Mouse (Mus musculus) embryonic facial prominence, embryonic 10.5 days (tissue): ENCODE data around the gene Frmd4a. TPM values are rescaled to one million over a fixed set of nuclear protein-coding genes. Genes with fewer than 3 reads are reported as not detected.
A peak's percentile ranks its signal among the peaks of the same experiment; 100 is the strongest.
"Not testable (repeated sequence)": the region's sequence is repeated elsewhere in the genome, so short reads cannot be mapped to it uniquely, and the experiment has no call there.

ENCODE experiments used
- DNase-seq: peaks from one replicate; pipeline ENCODE4 v3.0.0-alpha.2; 2017; ENCODE audit warnings: low spot score
- H3K27ac ChIP-seq: fragments of 300-500 bp; sonication (generic); replicated peaks from 2 replicates; pipeline ENCODE4 v1.5.1; 2016; ENCODE audit warnings: mild to moderate bottlenecking
- H3K27me3 ChIP-seq: fragments of 300-500 bp; sonication (generic); replicated peaks from 2 replicates; pipeline ENCODE4 v1.6.1; 2016; ENCODE audit warnings: low read depth, mild to moderate bottlenecking; ENCODE audit not compliant: poor library complexity, severe bottlenecking
- H3K36me3 ChIP-seq: fragments of 300-500 bp; sonication (generic); replicated peaks from 2 replicates; pipeline ENCODE4 v1.6.1; 2016; ENCODE audit warnings: mild to moderate bottlenecking, moderate library complexity
- H3K4me1 ChIP-seq: fragments of 300-500 bp; sonication (generic); 2 replicates; pipeline ENCODE4 v1.6.1; 2016
- H3K4me3 ChIP-seq: fragments of 300-500 bp; sonication (generic); 2 replicates; pipeline ENCODE4 v1.5.1; 2016; ENCODE audit warnings: mild to moderate bottlenecking, moderate library complexity
- H3K9me3 ChIP-seq: fragments of 300-500 bp; sonication (generic); 2 replicates; pipeline ENCODE4 v1.6.1; 2016; ENCODE audit warnings: mild to moderate bottlenecking
- WGBS: fragments of 180-500 bp; shearing (Covaris S2); methylation state at CpG from one replicate; pipeline ENCODE4 v1.1.7; 2016; 5-methylcytosine and 5-hydroxymethylcytosine counted together
- polyA plus RNA-seq: library from polyadenylated mRNA; unstranded; fragments of >200 nt; fragmentation: Nextera tagmentation; extraction: Ambion mirVana; gene quantifications from 2 replicates; pipeline ENCODE4 v1.2.1, GENCODE M21; 2016

Frmd4a gene
- polyA plus RNA-seq, 1 experiment from 2014 or later: 48.8 TPM

GRCm38 (mm10) chr2:4616995-4617394 is 599.5 kb downstream of the Frmd4a start:
- Histone ChIP-seq H3K4me1 (peaks cover 19% of the 10 kb centered on the region), H3K9me3 (no peaks in the 10 kb centered on the region), H3K4me3 (no peak overlapping the region), H3K27me3 (no peaks in the 10 kb centered on the region), H3K36me3 (peaks cover 29% of the 10 kb centered on the region), H3K27ac (no peak overlapping the region)
- WGBS: 93% methylated on average over 4 of the region's 4 CpGs
- no peak for DNase-seq

GRCm38 (mm10) chr2:4619126-4619525 is 601.6 kb downstream of the Frmd4a start:
- not testable (repeated sequence) for H3K4me3 ChIP-seq, H3K27me3 ChIP-seq, H3K9me3 ChIP-seq, H3K27ac ChIP-seq, DNase-seq
- Histone ChIP-seq H3K4me1 (peaks cover 19% of the 10 kb centered on the region), H3K36me3 (peaks cover 29% of the 10 kb centered on the region)

DNA sequence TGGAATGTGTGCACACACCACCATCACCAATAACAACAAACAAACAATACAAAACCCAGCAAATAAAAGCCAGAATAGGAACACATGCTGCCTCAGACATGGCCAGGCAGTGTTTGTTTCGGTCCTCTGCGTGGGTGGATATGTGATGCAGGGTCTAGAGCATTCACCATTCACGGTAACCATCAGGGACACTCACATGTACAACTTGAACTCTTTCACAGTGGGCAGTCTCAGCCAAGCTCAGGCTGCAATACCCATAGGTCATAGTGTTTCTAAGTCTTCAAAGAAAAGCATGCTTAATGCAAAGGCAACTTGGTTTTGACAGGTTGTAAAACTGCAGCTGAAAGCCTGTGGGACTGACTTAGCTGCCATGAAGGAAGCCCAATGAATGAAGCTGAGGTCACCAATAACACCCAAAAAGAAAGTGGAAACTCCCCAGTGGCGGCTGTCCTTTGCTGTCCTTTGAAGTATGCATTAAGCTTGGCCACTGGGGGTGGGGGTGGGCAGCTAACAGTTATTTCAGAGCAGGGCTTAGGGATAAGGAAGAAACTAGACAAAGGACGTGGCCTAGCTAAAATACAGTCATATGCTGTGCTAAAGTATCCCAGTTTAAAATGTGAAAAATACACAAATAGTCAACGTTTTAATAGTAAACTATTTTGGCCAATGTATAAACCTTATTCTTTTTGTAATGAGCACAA is 602.5 kb downstream of the Frmd4a start:
- DNase-seq: no peak
- Histone ChIP-seq H3K4me3 (no peak overlapping the region), H3K27me3 (no peaks in the 10 kb centered on the region), H3K27ac (peak overlapping the region; percentile 30; the same call in 1 of the 2 replicates), H3K4me1 (peaks cover 19% of the 10 kb centered on the region), H3K9me3 (no peaks in the 10 kb centered on the region), H3K36me3 (peaks cover 32% of the 10 kb centered on the region)
- WGBS: 68% methylated on average over 6 of the region's 6 CpGs

- Histone ChIP-seq H3K27ac (0 out of 2 replicates have a peak overlapping the region, but pooled peaks have one; percentile 30), H3K36me3 (peaks cover 28% of the 10 kb centered on the region), H3K27me3 (no peaks in the 10 kb centered on the region), H3K4me1 (peaks cover 19% of the 10 kb centered on the region), H3K4me3 (no peak overlapping the region), H3K9me3 (no peaks in the 10 kb centered on the region)
- WGBS: 78% methylated on average over 12 of the region's 12 CpGs
- no peak for DNase-seq
Observed at GRCm38 (mm10) chr2:4620640-4621401, 603.3 kb downstream of the Frmd4a start.

DNA sequence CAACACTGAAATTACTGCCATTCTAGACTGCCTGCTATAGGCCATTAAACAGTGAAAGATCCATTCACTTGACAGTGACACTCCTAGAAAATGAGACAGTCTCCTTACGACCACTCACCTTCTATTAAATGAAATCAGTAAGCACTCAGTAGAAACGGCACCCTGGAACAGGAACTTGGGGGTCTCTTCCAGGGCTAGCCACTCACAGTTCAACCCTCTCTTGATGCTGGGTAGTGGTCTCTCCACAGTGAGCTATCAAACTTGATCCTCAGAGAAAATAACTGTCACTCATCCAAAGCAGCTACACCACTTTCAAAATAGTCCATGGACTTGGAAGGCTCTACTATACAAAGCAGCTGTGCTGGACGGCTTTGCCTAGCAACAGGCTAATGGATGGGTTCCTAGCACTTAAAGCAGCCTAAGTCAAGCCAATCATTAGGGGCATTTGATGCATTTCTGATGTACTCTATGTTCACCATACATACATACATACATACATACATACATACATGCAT is 604.0 kb downstream of the Frmd4a start:
- Histone ChIP-seq H3K36me3 (peaks cover 32% of the 10 kb centered on the region), H3K27ac (no peak overlapping the region), H3K4me1 (peaks cover 19% of the 10 kb centered on the region), H3K4me3 (no peak overlapping the region), H3K9me3 (no peaks in the 10 kb centered on the region), H3K27me3 (no peaks in the 10 kb centered on the region)
- no peak for DNase-seq
- WGBS: 88% methylated on average over 3 of the region's 3 CpGs

- WGBS: 92% methylated on average over 3 of the region's 3 CpGs
- Histone ChIP-seq H3K27me3 (no peaks in the 10 kb centered on the region), H3K4me1 (no peaks in the 10 kb centered on the region), H3K4me3 (no peak overlapping the region), H3K27ac (no peak overlapping the region), H3K36me3 (peaks cover 78% of the 10 kb centered on the region), H3K9me3 (no peaks in the 10 kb centered on the region)
- DNase-seq: no peak
Observed at GRCm38 (mm10) chr2:4626911-4627310, 609.4 kb downstream of the Frmd4a start.

GRCm38 (mm10) chr2:4628920-4629319 is 611.4 kb downstream of the Frmd4a start:
- Histone ChIP-seq H3K27ac (no peak overlapping the region), H3K9me3 (no peaks in the 10 kb centered on the region), H3K36me3 (peaks cover 78% of the 10 kb centered on the region), H3K4me1 (no peaks in the 10 kb centered on the region), H3K27me3 (no peaks in the 10 kb centered on the region), H3K4me3 (no peak overlapping the region)
- DNase-seq: no peak
- WGBS: 94% methylated on average over 2 of the region's 2 CpGs

DNA sequence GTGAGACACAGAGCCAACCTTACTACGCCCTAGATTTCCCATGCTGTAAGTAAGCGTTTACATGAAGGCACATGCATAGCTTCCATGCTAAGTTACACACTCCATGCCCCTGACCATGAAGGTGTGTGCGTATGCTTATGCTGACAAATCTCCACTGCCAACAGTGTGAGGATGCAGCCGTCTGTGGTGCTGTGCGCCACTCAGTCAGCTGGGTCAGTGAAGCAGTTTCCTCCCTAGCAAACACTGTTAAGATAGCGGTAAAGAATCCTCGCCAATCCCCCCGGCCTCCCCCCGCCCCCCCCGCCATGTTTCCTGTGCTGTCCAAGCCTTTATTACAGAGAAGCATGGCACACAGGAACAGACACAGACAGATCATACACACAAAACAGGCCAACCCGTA is 612.0 kb downstream of the Frmd4a start:
- DNase-seq: no peak
- no peak overlapping the region for H3K27ac ChIP-seq
- peaks cover 78% of the 10 kb centered on the region for H3K36me3 ChIP-seq
- H3K9me3 ChIP-seq: no peaks in the 10 kb centered on the region
- H3K4me3 ChIP-seq: no peak overlapping the region
- H3K4me1 ChIP-seq: no peaks in the 10 kb centered on the region
- WGBS: 93% methylated on average over 11 of the region's 11 CpGs
- H3K27me3 ChIP-seq: no peaks in the 10 kb centered on the region

DNA sequence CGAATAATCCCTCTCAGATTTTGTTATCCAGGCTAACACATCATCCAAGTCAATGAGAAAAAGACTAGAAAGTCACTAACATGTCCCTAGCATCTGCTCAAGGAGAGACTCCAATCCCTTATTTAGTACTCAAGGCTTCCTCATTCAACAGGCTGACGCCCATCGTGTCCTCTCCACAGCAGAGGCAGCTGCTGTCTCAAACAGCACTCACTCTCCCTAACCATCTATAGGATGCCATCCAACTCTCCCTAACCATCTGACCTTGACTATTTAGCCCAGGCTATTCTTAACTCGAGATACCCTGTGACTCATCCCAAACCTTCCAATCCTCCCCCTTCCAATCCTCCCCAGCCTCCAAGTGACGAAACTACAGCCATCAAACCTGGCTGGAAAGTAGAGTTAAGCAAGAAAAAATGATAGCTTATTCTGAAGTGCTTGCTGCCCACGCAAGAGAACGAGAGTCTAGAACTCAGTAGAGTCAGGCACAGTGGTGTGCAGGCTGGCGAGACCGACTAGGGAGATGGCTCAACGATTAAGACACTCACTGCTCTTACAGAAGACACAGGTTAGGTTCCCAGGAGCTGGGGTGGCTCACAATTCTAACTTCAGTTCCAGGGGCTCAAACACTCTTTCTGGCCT is 612.8 kb downstream of the Frmd4a start:
- no peak for DNase-seq
- no peak overlapping the region for H3K27ac ChIP-seq
- no peak overlapping the region for H3K4me3 ChIP-seq
- 92% methylated on average over 10 of the region's 10 CpGs for whole genome bisulfite sequencing
- H3K4me1 ChIP-seq: no peaks in the 10 kb centered on the region
- no peaks in the 10 kb centered on the region for H3K9me3 ChIP-seq
- H3K36me3 ChIP-seq: peaks cover 83% of the 10 kb centered on the region
- no peaks in the 10 kb centered on the region for H3K27me3 ChIP-seq

DNA sequence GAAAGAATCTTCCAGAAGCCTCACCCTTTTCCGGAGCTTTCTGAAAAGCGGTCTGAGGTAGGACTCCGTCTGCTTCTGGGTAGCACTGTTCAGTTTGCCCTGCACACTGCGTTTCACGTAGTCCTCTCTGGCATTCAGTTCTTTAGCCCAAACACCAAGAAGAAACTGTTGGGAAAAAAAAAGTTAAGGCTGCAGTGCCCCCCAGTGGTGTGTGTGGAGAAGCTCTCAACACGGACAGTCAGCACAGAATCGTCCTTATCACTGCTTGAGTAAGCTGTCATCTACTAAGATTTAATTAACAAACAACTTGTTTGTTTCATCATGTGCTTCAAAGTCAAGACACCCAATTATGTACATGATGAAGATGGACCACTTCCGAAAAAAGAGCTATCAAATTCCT is 618.3 kb downstream of the Frmd4a start:
- no peak overlapping the region for H3K27ac ChIP-seq
- no peak overlapping the region for H3K4me3 ChIP-seq
- no peaks in the 10 kb centered on the region for H3K4me1 ChIP-seq
- no peaks in the 10 kb centered on the region for H3K27me3 ChIP-seq
- DNase-seq: peak; percentile 35
- 93% methylated on average over 8 of the region's 8 CpGs for WGBS
- H3K9me3 ChIP-seq: no peaks in the 10 kb centered on the region
- peaks cover 97% of the 10 kb centered on the region for H3K36me3 ChIP-seq

DNA sequence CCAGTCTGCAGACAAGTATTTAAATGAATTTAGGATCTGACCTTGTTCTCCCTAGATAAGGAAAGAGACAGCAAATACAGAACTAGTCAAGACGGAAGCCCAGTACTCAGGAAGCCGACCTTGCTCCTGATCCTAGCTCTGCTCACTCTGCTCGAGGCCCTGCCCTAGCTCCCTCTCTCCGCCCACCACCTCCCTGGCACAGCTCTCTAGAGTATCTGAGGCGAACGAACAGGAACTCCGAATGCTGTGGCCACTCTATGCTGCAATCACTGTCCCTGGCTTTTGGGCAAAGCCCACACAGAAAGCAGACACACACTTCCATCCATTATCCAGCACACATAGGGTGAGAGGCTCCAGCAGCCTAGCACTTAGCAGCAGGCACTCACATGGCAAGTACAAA is 619.1 kb downstream of the Frmd4a start:
- H3K4me3 ChIP-seq: no peak overlapping the region
- 82% methylated on average over 7 of the region's 7 CpGs for WGBS
- H3K4me1 ChIP-seq: no peaks in the 10 kb centered on the region
- no peak overlapping the region for H3K27ac ChIP-seq
- DNase-seq: no peak
- no peaks in the 10 kb centered on the region for H3K27me3 ChIP-seq
- H3K36me3 ChIP-seq: peaks cover 96% of the 10 kb centered on the region
- no peaks in the 10 kb centered on the region for H3K9me3 ChIP-seq

DNA sequence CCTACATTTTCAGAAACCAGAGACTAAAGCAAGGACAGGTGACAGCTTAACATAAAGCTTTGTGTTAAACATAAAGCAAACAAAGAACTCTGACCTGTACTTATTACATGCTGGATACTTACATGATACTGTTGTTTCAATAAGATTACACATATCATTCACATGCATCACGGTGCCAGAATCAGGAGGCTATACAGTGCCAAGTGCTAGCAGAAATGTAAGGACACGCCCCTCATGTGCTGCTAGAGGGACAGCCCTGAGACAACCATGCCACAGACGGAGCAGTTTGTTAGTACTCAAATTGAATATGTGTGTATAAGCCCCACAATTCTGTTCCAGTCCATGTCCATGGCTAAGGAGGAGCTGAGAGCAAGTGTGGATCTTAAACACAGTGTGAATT is 620.7 kb downstream of the Frmd4a start:
- H3K27ac ChIP-seq: no peak overlapping the region
- no peaks in the 10 kb centered on the region for H3K4me1 ChIP-seq
- H3K4me3 ChIP-seq: no peak overlapping the region
- peaks cover 94% of the 10 kb centered on the region for H3K36me3 ChIP-seq
- no peaks in the 10 kb centered on the region for H3K9me3 ChIP-seq
- no peaks in the 10 kb centered on the region for H3K27me3 ChIP-seq
- no peak for DNase-seq
- 84% methylated on average over 3 of the region's 3 CpGs for WGBS
